Mouse (Mus musculus): Measurements from ENCODE around the gene Dhrs3. TPM values are rescaled to one million over a fixed set of nuclear protein-coding genes. Genes with fewer than 3 reads are reported as not detected.

The Dhrs3 gene
- polyA plus RNA-seq, 3 experiments from 2014 or later: 24.6 to 111 (median 80.4) TPM

GRCm38 (mm10) chr4:144975505-144975904 is 82.9 kb downstream of the Dhrs3 start:
- no peak for ATAC-seq

DNA sequence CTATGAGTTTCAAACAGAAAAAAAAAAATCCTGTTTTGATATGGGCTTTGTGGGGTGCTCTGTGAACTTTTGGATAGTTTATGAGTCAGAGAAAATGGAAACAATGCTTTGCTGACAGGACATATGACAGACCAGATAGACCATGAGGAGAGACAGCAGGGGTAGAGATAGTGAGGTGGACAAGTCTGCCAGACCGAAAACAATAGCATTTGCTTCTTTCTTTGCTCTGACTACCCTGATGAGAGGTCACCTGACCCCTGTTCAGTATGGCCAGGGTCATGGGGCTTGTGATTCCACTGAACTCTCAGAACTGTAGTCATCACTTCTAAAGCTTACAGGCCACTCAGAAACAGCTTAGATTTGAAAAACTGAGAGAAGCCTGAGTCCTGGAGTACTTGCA is 84.4 kb downstream of the Dhrs3 start:
- ATAC-seq: no peak

Other genes with a start within 250 kb of the Dhrs3 start
- gene Gm436, start 206.5 kb upstream of the Dhrs3 start, polyA plus RNA-seq (2017; shearing (Covaris generic)): not detected
- gene Gm13178, start 171.4 kb upstream of the Dhrs3 start, polyA plus RNA-seq (2017; shearing (Covaris generic)): not detected
- gene Gm438, start 106.2 kb upstream of the Dhrs3 start, polyA plus RNA-seq (2017; shearing (Covaris generic)): not detected

Measured in inflammation-experienced regulatory T-cells, adult 6 months (primary cell).